ENCODE assay signal across 10 mouse cellular contexts in the genomic region with DNA sequence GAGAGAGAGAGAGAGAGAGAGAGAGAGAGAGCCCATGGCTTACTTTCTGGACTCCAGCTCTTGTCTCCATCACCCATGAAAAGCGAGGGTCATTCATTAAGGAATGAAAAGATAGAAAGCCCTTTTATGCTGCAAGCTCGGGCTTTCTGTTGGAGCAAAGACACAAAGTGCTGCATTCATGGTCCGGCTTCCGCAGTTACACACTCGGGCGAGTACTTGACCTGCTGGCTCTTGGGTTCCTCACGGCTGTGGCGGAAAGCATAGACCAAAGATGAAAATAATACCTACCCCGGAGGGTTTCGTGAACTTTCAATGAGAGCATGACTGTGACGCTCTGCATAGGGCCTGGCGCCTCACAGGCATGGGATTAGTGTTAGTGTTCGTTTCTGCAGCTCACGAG. TPM values are rescaled to one million over a fixed set of nuclear protein-coding genes. Genes with fewer than 3 reads are reported as not detected.
A peak's percentile ranks its signal among the peaks of the same experiment; 100 is the strongest.
DNase-seq lines count a peak whose midpoint lies in the region; ATAC-seq and TF ChIP-seq lines count a peak whose summit lies in the region.
"Had no signal": no experiment of that assay in that cellular context is flagged by ENCODE, and none has a peak within 500 bp of the region (broad histone marks: within the 10 kb centered on the region; RNA-seq: fewer than 3 reads in every experiment).

No protein-coding gene starts in this region.

- H3K9ac ChIP-seq in hindbrain, embryonic 12.5 days: no peak overlapping the region
- H3K9ac ChIP-seq: limb, embryonic 12.5 days had no signal

- no peak for TF ChIP-seq POLR2A in cerebellum, adult 2 months (IDR thresholded peaks at IDR 0.05; ENCODE audit: borderline replicate concordance, insufficient read depth, low read length)

- no peaks in the 10 kb centered on the region for H3K27me3 ChIP-seq in cerebellum, adult 2 months (ENCODE audit: control insufficient read depth, insufficient read depth, low read length)
- no peaks in the 10 kb centered on the region for H3K27me3 ChIP-seq in hindbrain, embryonic 12.5 days
- H3K27me3 ChIP-seq in limb, embryonic 10.5 days (ENCODE audit: low read depth, poor library complexity, severe bottlenecking): peaks cover 47% of the 10 kb centered on the region
- H3K27me3 ChIP-seq: heart, embryonic 15.5 days had no signal

- no peaks in the 10 kb centered on the region for H3K36me3 ChIP-seq in hindbrain, embryonic 12.5 days
- no peaks in the 10 kb centered on the region for H3K36me3 ChIP-seq in limb, embryonic 10.5 days
- H3K36me3 ChIP-seq: heart, embryonic 15.5 days; limb, embryonic 12.5 days had no signal

- 56% methylated on average over 14 of the region's 14 CpGs for WGBS in cerebellum, adult 2 months
- WGBS in hindbrain, embryonic 12.5 days: 30% methylated on average over 14 of the region's 14 CpGs
- WGBS in limb, embryonic 10.5 days: 89% methylated on average over 14 of the region's 14 CpGs

- H3K4me2 ChIP-seq in hindbrain, embryonic 12.5 days (replicated peaks): peak overlapping the region; percentile 37

- H3K4me3 ChIP-seq in cerebellum, adult 2 months (replicated peaks; ENCODE audit: insufficient read depth, low read depth, low read length): no peak overlapping the region
- H3K4me3 ChIP-seq in hindbrain, embryonic 12.5 days: no peak overlapping the region
- H3K4me3 ChIP-seq in limb, embryonic 10.5 days: no peak overlapping the region
- H3K4me3 ChIP-seq: heart, embryonic 15.5 days; limb, embryonic 12.5 days had no signal

- no peaks in the 10 kb centered on the region for H3K4me1 ChIP-seq in cerebellum, adult 2 months (ENCODE audit: control insufficient read depth, insufficient read depth, low read length)
- peaks cover 8% of the 10 kb centered on the region for H3K4me1 ChIP-seq in hindbrain, embryonic 12.5 days
- H3K4me1 ChIP-seq in limb, embryonic 10.5 days: peaks cover 15% of the 10 kb centered on the region

- peak; percentile 10 to 16 for DNase-seq in cerebellum, postnatal 10 days
- DNase-seq in cerebellum, adult 2 months: no peak
- peak; percentile 28 for DNase-seq in embryo, embryonic 10 days (ENCODE audit: low spot score)
- DNase-seq in limb, embryonic 10.5 days (ENCODE audit: low spot score): peak; percentile 30
- no peak for DNase-seq in adrenal gland, postnatal 36 days
- no peak for DNase-seq in cerebellum, adult 9-11 months

- TF ChIP-seq CTCF in cerebellum, adult 2 months (IDR thresholded peaks at IDR 0.05; ENCODE audit: borderline replicate concordance, insufficient read depth, low read depth, low read length): no peak

- H3K27ac ChIP-seq in cerebellum, adult 2 months (ENCODE audit: insufficient read depth, low read length): no peak overlapping the region
- H3K27ac ChIP-seq in hindbrain, embryonic 12.5 days: peak overlapping the region; percentile 52
- peak overlapping the region; percentile 58 for H3K27ac ChIP-seq in limb, embryonic 10.5 days
- H3K27ac ChIP-seq: heart, embryonic 15.5 days; limb, embryonic 12.5 days had no signal

- no peak for ATAC-seq in hindbrain, embryonic 12.5 days (ENCODE audit: low FRiP score)
- ATAC-seq in megakaryocyte progenitor cell, adult 5-6 weeks (replicated peaks; ENCODE audit: poor library complexity): no peak

- H3K9me3 ChIP-seq in hindbrain, embryonic 12.5 days (replicated peaks): no peaks in the 10 kb centered on the region
- no peaks in the 10 kb centered on the region for H3K9me3 ChIP-seq in limb, embryonic 10.5 days (replicated peaks)
- H3K9me3 ChIP-seq: heart, embryonic 15.5 days; limb, embryonic 12.5 days had no signal

RNA-seq across cellular contexts. Expression of a gene that starts 14.4 kb away (rescaled TPM):
- 165 and 168 TPM in 2 replicates for polyA plus RNA-seq in cerebellum, adult 2 months (2012; rRNA removed)
- 380 and 390 TPM in 2 replicates for polyA plus RNA-seq in hindbrain, embryonic 12.5 days (2016; fragmentation: Nextera tagmentation; extraction: Ambion mirVana)
- polyA plus RNA-seq in limb, embryonic 10.5 days (2016; fragmentation: Nextera tagmentation; extraction: Ambion mirVana): 206 and 229 TPM in 2 replicates
- total RNA-seq in megakaryocyte progenitor cell, adult 5-6 weeks (2015): 110 and 111 TPM in 2 replicates
- total RNA-seq in megakaryocyte progenitor cell, adult 5-6 weeks (2017): 105 and 106 TPM in 2 replicates
- total RNA-seq in adrenal gland, postnatal 36 days (2021): 100 to 1,000 TPM; 207 to 234 TPM

RNA-seq across cellular contexts. Expression of a gene that starts 40.8 kb away (rescaled TPM):
- polyA plus RNA-seq in cerebellum, adult 2 months (2012; rRNA removed): 119 and 127 TPM in 2 replicates
- 72.4 and 80.2 TPM in 2 replicates for polyA plus RNA-seq in hindbrain, embryonic 12.5 days (2016; fragmentation: Nextera tagmentation; extraction: Ambion mirVana)
- polyA plus RNA-seq in limb, embryonic 10.5 days (2016; fragmentation: Nextera tagmentation; extraction: Ambion mirVana): 9.5 and 19.7 TPM in 2 replicates
- 6.9 and 10.0 TPM in 2 replicates for total RNA-seq in megakaryocyte progenitor cell, adult 5-6 weeks (2015)
- total RNA-seq in megakaryocyte progenitor cell, adult 5-6 weeks (2017): 12.5 TPM in 2 replicates
- total RNA-seq in adrenal gland, postnatal 36 days (2021): 100 to 1,000 TPM; 405 to 505 TPM

Comparison
In these comparisons a context has a peak if more than half of its experiments do, and no peak if none do; other contexts are left out.
1. DNase-seq: peak in cerebellum, postnatal 10 days (2 of 2), embryo, embryonic 10 days (single experiment) and limb, embryonic 10.5 days (single experiment); none in cerebellum, adult 2 months (0 of 2), adrenal gland, postnatal 36 days (0 of 2) and cerebellum, adult 9-11 months (single experiment).